Mouse (Mus musculus) forelimb bud, embryonic 11.5 days (tissue): ENCODE results near the gene Zdhhc20.
"Not testable (repeated sequence)": the region's sequence is repeated elsewhere in the genome, so short reads cannot be mapped to it uniquely, and the experiment has no call there.

Experiments
- DNase-seq: peaks from one replicate; pipeline ENCODE4 v3.0.0-alpha.2; 2012; ENCODE audit warnings: low read depth, low spot score

Zdhhc20 gene

GRCm38 (mm10) chr14:57890011-57890842 lies at the start of gene Zdhhc20:
Gene Zdhhc20, minus strand, starts transcription at chr14:57890276.
- DNase-seq: peak; percentile 92

GRCm38 (mm10) chr14:57937297-57937696 lies 47.2 kb upstream of the Zdhhc20 start:
- DNase-seq: no peak

GRCm38 (mm10) chr14:57934666-57935065 lies 44.6 kb upstream of the Zdhhc20 start:
- no peak for DNase-seq

- no peak for DNase-seq
Measured at GRCm38 (mm10) chr14:57933608-57934007, 43.5 kb upstream of the Zdhhc20 start.

- no peak for DNase-seq
Measured at GRCm38 (mm10) chr14:57932881-57933443, 42.9 kb upstream of the Zdhhc20 start.

- DNase-seq: peak; percentile 28
Measured at GRCm38 (mm10) chr14:57921428-57922131, 31.5 kb upstream of the Zdhhc20 start.

- no peak for DNase-seq
Measured at GRCm38 (mm10) chr14:57920568-57921310, 30.7 kb upstream of the Zdhhc20 start.

GRCm38 (mm10) chr14:57919148-57919875 lies 29.2 kb upstream of the Zdhhc20 start:
- DNase-seq: no peak

GRCm38 (mm10) chr14:57915341-57915740 lies 25.3 kb upstream of the Zdhhc20 start:
- DNase-seq: no peak

- not testable (repeated sequence) for DNase-seq
Measured at GRCm38 (mm10) chr14:57912211-57913007, 22.3 kb upstream of the Zdhhc20 start.

- DNase-seq: not testable (repeated sequence)
Measured at GRCm38 (mm10) chr14:57911787-57912186, 21.7 kb upstream of the Zdhhc20 start.

- no peak for DNase-seq
Measured at GRCm38 (mm10) chr14:57911316-57911715, 21.2 kb upstream of the Zdhhc20 start.

GRCm38 (mm10) chr14:57910501-57911068 lies 20.5 kb upstream of the Zdhhc20 start:
- DNase-seq: peak; percentile 82

GRCm38 (mm10) chr14:57909297-57909696 lies 19.2 kb upstream of the Zdhhc20 start:
- DNase-seq: no peak

- DNase-seq: no peak
Measured at GRCm38 (mm10) chr14:57908431-57908830, 18.4 kb upstream of the Zdhhc20 start.

GRCm38 (mm10) chr14:57901998-57902397 lies 11.9 kb upstream of the Zdhhc20 start:
- DNase-seq: no peak

GRCm38 (mm10) chr14:57896882-57897281 lies 6.8 kb upstream of the Zdhhc20 start:
- no peak for DNase-seq

GRCm38 (mm10) chr14:57896088-57896871 lies 6.2 kb upstream of the Zdhhc20 start:
- DNase-seq: not testable (repeated sequence)

GRCm38 (mm10) chr14:57894346-57894745 lies 4.3 kb upstream of the Zdhhc20 start:
- DNase-seq: no peak
